Mouse (Mus musculus) fibroblast of lung, adult 2 months (primary cell): ENCODE results near the gene Akain1.

Experiments
- DNase-seq: peaks from one replicate; pipeline ENCODE4 v3.0.0-alpha.2; 2011; ENCODE audit warnings: low read depth

Akain1 gene

GRCm38 (mm10) chr17:69487116-69487515 is 48.0 kb downstream of the Akain1 start:
- DNase-seq: no peak

GRCm38 (mm10) chr17:69487884-69488283 is 48.8 kb downstream of the Akain1 start:
- DNase-seq: no peak

- no peak for DNase-seq
These were observed 49.7 kb downstream of the Akain1 start for GRCm38 (mm10) chr17:69488826-69489225.

- DNase-seq: no peak
These were observed 53.2 kb downstream of the Akain1 start for GRCm38 (mm10) chr17:69492368-69492767.

GRCm38 (mm10) chr17:69495531-69495930 is 56.4 kb downstream of the Akain1 start:
- no peak for DNase-seq

GRCm38 (mm10) chr17:69496125-69496524 is 57.0 kb downstream of the Akain1 start:
- no peak for DNase-seq

GRCm38 (mm10) chr17:69497315-69497714 is 58.2 kb downstream of the Akain1 start:
- no peak for DNase-seq

GRCm38 (mm10) chr17:69498913-69499312 is 59.8 kb downstream of the Akain1 start:
- no peak for DNase-seq

- DNase-seq: no peak
These were observed 60.3 kb downstream of the Akain1 start for GRCm38 (mm10) chr17:69499441-69499840.

- DNase-seq: no peak
These were observed 66.9 kb downstream of the Akain1 start for GRCm38 (mm10) chr17:69506070-69506469.

- DNase-seq: no peak
These were observed 77.3 kb downstream of the Akain1 start for GRCm38 (mm10) chr17:69516344-69516907.

GRCm38 (mm10) chr17:69531472-69531871 is 92.3 kb downstream of the Akain1 start:
- DNase-seq: no peak
